Mouse (Mus musculus): ENCODE measurements around the gene Zbtb49. TPM values are rescaled to one million over a fixed set of nuclear protein-coding genes. Genes with fewer than 3 reads are reported as not detected.

Gene Zbtb49
- total RNA-seq, 2 experiments from 2014 or later, result 16.2 to 18.8 TPM

DNA sequence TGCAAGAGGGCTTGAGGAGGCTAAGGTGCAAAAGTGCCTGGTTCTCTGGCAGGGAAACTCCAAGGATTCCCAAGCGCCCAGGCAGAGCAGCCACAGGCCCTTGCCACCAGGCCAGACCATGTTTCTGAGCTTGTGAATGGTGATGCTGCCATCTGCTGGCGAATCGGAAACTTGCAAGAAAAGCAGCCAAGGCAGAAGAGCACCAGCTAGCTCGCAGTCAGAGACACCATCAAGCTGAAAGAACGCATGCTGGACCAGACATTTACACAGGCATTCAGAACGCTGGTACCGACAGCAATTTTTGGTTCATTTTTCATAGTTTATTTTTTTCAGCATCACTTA is 22.8 kb downstream of the Zbtb49 start:
- intact Hi-C loops (cut with DNase I), result loop anchor here (2.0 kb wide), 1 partner anchor 99 kb away; no protein-coding TSS in a partner anchor

DNA sequence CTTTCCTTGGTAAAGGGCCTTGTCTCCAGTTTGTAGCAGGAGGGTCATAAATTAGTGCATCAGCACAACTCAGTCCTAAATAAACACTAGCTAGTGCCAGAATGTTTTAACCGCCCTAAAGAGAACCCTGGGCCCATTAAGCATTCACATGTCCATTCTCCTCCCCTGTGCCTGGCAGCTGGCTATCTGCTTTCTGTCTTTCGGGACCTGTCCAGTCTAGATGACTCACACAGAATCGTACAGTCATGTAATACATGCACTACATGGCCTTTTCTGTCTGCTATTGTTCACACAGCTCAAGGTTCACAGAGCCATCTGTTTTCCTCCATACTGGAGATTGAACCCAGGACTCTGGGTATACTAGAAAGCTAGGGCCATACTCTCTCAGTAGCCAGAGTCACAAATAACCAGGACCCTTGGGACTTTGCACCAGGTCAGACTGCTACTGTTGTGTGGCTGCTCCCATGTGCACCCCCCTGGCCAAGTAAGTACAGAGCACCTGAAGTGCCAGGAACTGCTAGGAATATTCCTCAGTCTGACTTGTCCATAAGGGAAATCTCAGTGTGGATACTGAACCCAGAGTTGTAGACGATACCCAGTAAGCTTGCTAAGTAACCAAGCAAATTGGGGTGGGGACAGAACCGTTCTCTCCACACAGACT is 23.3 kb downstream of the Zbtb49 start:
- no peak for DNase-seq (ENCODE audit: low spot score in 2 of 2)
- intact Hi-C loops (cut with DNase I), result loop anchor here (2.0 kb wide), 1 partner anchor 98 kb away; no protein-coding TSS in a partner anchor

More for the DNA sequence above, 22.8 kb downstream of the Zbtb49 start:
- peak; percentile 90 to 92 for DNase-seq (ENCODE audit: low spot score in 2 of 2)

DNA sequence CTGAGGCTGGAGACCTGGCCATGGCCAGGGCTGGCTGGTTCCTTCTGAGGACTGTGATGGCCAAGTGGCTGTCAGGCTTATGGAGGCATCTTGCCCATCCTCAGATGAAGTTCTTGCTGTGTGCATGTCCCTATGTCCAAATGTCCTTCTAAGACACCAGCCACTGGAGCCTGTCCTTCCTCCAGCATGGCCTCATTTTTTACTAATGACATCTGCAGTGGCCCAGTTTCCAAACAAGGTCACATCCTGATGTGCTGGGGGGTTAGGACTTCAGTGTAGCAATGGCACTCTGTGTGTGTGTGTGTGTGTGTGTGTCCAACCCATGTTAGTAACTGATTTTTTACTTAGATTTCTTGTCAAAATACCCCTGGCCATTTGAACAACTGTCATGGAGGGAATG is 24.3 kb downstream of the Zbtb49 start:
- intact Hi-C loops (cut with DNase I), result loop anchor here (2.0 kb wide), 1 partner anchor 97 kb away; no protein-coding TSS in a partner anchor
- no peak for DNase-seq (ENCODE audit: low spot score in 2 of 2)

DNA sequence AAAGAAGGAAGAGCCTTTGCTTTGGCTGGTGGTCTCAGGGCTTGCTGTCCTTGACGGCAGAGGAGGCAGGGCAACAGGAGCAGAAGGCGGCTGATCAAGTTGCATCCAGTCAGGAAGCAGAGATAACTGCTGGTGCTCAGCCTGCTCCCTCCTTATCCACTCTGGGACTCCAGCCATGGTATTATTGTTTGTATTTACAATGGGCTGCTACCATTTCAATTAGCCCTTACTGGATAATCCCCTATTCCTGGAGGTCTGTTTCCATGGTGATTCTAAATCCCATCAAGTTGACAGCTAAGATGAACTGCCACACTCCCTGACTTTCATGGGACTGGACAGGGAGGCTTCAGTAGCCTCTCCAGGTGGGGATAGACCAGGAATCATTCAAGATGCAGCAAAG is 25.3 kb downstream of the Zbtb49 start:
- intact Hi-C loops (cut with DNase I), result no loop called here
- DNase-seq (ENCODE audit: low spot score in 2 of 2), result no peak

DNA sequence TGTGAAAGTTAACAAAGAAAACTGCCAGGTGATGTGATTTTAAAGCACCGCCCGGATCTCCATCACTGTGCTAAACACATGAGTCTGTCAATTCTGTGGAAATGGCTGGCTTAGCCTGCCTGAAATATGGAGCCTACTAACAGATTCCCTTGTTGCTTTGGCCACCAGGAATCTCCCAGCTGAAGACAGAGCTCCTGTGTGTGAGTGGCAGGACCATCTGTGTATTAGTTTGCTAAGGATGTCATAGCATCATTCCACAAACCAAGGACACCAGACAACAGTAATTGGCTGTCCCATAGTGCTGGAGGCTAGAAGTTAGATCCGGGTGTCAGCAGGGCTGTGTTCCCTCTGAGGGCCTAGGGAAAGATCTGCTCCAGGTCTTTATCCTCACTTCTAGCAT is 29.4 kb downstream of the Zbtb49 start:
- no peak for DNase-seq (ENCODE audit: low spot score in 2 of 2)
- intact Hi-C loops (cut with DNase I), result no loop called here

DNA sequence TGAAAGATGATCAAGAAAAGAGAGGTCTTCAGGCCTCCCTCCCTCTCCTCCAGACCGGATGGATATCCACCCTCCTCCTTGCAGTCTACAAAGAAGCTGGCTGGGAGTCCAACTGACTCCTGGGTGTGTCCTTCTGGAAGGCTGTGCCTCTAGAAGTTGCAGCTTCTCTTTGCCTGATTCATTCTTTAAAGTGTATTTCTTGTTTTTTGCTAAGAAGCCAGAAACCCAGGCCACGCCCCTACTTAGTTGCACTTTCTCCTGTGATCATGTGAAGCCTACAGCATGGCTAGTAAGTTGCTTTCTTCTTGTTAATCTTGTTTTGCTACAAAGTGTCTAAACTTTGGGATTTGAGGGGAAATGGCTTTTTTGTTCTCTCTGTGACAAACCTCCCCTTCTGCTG is 33.3 kb downstream of the Zbtb49 start:
- no peak for DNase-seq (ENCODE audit: low spot score in 2 of 2)
- intact Hi-C loops (cut with DNase I), result no loop called here

DNA sequence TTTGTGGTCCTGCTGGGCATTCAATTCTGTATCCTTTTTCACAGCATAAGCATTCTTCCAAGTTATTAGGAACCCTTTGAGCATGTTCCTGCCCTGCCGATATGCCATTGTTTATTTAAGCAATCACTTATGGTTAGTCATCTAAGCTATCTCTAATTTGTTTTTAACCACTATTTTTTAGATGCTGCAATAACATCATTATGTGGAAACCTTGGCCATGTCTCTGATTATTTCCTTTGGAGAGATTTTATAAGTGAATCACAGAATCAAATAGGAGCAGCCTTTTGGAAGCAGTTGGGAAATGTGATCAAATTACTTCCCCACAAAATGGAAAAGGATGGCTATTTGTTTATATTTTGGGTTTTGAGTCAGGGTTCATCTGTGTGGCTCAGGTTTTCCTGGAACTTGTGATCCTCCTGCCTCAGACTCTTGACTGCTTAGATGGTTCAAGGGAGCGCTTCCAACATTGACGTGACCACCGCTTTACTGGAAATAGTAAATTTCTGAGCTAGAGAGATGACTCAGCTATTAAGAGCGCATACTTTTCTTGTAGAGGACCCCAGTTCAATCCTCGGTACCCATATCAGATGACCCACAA is 35.5 kb downstream of the Zbtb49 start:
- intact Hi-C loops (cut with DNase I), result no loop called here
- DNase-seq (ENCODE audit: low spot score in 2 of 2), result no peak

DNA sequence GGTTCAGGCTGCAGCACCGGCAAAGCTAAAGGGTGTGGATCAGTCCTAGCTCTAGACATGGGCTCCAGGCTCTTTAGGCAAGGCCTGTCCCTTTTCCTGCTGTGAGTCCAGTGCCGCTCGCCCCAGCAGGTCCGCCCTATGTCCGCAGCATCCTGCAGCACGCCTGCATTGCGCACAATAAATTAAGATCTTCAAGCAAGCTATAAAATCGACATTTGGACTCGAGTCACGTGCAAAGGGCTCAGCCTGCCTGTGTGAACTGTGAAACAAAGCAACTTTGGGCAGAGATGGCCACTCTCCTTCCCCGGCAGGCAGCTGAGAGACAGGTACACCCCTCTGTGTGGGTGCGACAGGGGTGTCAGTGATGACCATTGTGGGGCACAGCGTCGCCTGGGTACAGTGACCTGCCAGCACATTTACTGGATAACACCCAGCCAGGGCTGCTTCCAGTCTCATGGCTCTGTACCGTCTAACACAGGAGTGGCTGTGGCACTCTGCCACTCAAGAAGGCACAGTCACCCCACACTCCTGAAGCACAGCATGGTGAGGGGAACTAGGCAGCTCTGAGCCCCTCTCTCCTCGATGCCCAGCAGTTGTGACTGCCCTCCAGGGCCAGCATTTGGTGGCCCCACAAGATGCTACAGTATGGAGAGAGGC is 45.9 kb downstream of the Zbtb49 start:
- no peak for DNase-seq (ENCODE audit: low spot score in 2 of 2)
- intact Hi-C loops (cut with DNase I), result no loop called here

DNA sequence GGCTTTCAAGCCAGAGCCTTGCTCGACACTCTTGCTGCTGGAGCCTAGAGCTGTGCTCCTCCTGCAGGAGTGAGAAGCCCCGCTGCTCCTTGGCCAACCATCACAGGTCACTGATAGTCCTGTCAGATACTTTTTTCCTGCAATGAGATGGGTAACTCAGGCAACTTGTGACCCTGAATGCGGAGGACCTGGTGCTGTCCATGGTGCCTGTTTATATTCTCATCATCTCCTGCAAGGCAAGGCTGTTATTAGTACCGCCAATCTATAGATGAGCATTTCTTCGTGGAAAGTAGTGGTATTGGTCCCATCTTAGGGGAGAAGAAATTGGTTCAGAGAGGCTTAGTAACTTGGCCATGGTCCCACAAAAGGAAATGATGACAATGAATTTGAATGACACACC is 46.5 kb downstream of the Zbtb49 start:
- intact Hi-C loops (cut with DNase I), result no loop called here
- DNase-seq (ENCODE audit: low spot score in 2 of 2), result no peak

DNA sequence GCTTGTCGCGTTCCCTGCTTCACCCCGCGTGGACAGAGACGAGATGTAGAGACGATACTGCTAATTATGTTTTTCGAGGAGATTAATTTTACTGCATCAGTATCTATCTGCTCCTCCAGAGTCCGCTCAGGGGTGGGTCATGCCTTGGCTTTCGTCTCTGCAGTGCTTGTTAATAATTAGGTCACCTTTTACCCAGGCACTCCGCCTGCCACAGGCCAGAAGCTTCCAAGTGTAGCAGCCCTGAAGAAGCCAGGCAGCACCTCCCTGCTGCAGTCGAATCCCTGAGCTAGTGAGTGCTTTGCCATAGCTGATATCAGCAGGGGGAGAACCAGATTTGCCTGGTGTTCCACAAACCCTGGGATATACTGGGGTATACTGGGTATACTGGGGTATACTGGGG is 51.8 kb downstream of the Zbtb49 start:
- intact Hi-C loops (cut with DNase I), result no loop called here
- DNase-seq (ENCODE audit: low spot score in 2 of 2), result no peak

DNA sequence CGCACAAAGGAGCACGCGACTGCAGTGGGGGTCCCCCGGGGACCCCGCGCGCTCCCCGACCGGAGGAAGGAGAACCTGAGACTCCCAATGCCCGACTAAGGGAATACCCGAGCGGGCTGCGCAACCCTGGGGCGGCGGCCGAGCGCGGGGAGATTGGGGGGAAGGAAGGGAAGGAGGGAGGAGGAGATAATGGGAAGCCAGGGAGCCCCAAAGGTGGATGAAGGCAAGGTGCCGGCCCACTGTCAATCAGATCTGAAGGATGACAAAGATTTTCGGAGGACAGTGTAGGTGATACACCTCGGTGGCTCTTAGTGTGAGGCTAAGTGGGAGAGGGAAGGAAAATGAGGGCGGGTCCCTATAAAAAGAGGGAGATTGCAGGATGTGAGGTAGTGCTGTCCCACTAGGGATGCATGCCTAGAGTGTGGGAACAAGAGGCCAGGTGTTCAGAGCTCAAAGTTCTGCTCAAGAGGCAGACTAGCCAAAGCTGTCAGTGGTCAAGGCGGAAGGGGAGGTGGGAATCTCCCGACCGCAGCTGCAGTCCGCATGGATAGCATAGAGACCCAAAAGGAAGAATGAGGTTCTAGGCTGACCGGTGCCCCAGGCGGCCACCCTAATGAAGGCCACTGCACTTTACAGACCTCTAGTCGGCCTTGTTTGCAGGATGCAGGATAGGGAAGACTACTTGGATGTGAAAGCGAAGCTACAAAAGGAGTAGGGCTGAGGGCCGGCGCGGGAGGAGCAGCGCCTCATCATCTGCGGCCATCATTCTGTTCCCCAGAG is 60.4 kb downstream of the Zbtb49 start, which contains the start of gene Nsg1:
TSS of gene Nsg1 (minus strand) at position 274 of the 780 bp plus-strand sequence.
- no peak for DNase-seq (ENCODE audit: low spot score in 2 of 2)
- intact Hi-C loops (cut with DNase I), result no loop called here

DNA sequence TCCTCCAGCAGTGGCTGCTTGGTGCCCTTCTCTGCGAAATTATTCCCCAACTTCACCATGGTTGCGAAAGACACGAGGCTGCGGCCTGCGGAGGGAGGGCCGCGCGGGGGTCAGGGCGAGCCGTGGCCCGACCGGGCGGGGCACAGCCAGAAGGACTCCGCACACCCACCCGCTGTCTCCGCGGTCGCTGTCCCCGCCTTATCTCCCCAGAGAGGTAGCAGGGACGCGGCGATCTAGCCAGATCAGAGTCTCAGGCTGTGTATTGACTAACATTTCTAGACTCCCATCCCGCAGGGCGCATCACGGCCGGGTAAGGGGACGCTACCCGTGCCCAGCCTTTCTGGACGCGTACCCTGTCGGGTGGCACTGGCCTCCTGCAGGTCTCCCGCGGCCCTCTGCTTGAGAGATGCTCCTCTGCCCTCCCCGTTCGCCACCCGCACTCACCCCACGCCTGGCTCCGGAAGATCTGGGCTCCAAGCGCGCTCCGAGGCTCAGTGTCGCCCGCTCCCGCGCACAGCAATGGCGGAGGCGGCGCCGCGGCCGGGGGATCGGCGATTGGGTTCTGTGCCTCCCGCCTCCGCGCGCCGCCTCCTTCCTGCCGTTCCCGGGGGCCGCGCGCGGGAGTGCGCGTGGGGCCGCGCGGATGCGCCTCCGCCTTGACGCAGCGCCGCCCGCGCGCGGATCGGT is 61.2 kb downstream of the Zbtb49 start:
- intact Hi-C loops (cut with DNase I), result no loop called here
- peak; percentile 70 to 80 for DNase-seq (ENCODE audit: low spot score in 2 of 2)

DNA sequence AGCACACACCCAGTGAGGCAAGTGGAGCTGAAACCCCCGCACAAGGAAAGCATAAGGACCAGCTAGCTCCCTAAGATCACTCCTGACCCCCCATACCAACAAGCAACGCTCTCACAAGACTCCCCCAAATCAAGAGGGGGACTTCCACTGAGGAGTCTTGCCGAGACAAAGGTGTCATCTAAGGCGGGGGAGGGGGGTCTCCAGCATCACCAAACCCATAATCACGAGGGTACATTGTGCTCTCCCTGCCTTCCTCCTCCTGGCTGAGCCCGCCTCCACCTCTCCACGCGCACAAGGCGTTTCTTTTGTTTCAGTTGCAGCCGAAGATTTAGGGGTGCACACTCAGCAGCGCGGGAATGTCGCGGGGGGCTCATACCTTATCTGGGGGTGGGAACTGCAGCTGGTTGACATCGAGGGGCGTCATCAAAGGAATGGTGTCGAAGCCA is 61.7 kb downstream of the Zbtb49 start:
- DNase-seq (ENCODE audit: low spot score in 2 of 2), result peak; percentile 64 to 80
- intact Hi-C loops (cut with DNase I), result no loop called here

DNA sequence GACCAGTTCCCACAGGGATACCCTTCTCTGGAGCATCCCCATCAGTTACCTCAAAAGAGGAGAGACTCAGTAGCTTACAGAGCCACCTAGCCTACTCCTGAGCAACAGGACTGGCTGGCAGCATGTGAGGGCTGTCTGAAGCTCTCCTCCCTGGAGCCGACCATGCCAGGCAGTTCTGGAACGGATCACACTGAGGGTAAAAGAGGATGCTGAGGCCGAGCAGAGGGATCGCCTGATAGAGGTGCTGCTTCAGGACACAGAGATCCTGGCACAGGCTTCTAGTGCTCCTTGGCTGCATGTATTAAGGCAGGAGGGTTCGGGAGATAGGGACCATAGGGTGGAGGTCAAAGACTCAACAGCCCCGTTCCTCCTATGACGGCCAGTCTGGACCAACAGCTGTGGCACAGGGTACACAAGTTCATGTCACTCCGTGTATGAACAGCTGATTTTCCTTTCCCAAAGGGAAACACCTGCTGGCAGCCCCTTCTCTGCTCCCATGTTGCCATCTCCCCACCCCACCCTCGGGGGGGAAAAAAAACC is 62.7 kb downstream of the Zbtb49 start:
- intact Hi-C loops (cut with DNase I), result no loop called here
- DNase-seq (ENCODE audit: low spot score in 2 of 2), result no peak

DNA sequence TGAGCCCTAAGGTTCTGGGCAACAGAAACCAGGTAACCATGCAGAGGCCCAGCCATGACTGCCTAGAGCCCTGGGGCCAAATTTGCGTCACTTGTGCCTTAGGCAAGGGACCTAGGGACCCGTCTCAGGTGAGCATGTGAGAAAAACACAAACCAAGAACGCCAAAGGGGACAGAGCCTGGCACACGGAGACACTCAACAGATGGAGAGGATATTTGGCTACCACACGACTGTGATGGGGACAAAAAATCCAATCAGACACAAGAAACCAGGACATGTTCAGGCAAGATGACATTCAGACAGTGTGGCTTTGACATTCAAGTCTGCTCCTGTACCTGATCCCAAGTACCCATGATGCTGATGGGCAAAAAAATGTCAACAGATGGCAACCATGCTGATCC is 66.6 kb downstream of the Zbtb49 start:
- DNase-seq (ENCODE audit: low spot score in 2 of 2), result no peak
- intact Hi-C loops (cut with DNase I), result no loop called here

DNA sequence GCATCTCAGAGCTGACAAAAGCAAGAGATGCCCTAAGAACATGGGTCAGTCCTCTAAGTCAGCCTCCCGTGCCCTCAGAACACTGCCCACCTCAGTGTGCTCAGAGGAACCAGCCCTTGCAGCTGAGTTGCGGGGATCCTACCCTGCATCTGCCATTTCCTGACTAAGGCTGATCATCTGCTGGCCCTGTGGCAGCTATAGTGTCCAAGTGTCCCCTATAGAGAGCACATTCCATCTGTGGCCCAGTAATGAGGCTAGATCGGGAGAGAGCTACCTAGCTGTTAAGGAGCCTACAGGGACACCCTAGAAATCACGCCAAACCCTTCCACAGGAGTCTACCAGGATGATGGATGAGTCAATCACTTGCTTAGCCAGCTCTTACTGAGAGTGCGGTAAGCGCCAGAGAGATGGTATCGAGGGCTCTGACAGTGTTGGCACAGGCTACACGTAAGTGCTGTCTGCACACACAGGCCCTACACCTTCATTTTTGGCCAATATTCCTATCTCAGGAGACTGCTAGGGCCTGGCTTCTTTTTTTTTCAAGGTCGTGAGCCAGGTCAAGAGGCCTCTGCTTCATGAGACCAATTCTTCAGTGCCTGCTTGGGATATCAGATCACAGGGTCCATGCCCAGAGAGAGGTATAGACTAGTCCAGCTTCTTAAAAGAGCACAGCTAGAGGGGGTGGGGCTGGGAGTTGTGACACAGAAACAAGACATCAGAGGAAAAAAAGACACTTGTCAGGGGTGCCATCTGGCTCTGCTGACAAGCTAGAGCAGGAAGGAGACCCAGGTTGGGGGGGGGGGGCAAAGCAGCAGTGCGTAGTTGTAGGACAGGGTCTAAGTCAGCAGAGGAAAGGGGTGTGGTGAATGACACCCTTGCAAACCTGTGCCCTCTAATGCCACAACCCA is 67.8 kb downstream of the Zbtb49 start:
- intact Hi-C loops (cut with DNase I), result no loop called here
- DNase-seq (ENCODE audit: low spot score in 2 of 2), result no peak

DNA sequence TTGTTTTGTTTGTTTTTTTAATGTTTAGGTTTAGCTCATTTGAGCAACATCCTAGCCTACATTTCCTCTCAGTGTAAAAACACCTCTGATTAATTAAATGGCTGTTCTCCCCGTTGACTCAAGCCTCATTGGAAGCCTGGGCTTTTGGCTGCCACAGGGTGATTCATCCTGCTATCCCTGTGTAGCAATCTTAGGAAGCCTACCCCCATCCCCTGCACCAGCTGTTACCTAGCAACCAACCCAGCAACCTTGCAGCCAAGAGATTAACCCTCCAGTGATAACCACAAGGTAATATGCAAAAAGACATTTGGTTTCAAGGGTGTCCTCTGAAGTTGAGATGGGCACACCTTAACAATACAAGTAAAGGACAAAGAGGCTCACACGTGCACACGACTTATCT is 69.0 kb downstream of the Zbtb49 start:
- intact Hi-C loops (cut with DNase I), result no loop called here
- peak; percentile 60 to 77 for DNase-seq (ENCODE audit: low spot score in 2 of 2)

DNA sequence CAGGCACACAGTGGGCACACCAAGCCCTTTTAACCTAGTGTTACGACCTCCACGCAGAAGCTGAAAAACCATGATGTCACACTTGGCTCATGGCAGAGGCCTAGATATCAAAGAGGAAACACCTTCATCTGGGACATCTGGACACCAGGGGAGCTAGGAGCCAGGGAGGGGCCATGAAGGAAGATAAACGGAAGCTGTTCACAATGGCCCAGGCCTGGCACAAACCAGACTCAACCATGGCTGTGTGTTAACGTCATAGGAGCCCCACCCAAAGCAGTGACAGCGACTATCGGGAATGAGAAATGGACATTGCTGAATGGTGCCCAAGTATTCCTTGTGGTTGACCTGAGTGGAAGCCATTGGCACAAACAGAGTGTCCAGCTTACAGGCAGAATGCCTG is 73.7 kb downstream of the Zbtb49 start:
- no peak for DNase-seq (ENCODE audit: low spot score in 2 of 2)
- intact Hi-C loops (cut with DNase I), result no loop called here

Measured in left cerebral cortex, postnatal 14 days (tissue).